Mouse (Mus musculus) heart, embryonic 14.5 days (tissue): ENCODE data around the gene Foxp3. TPM values are rescaled to one million over a fixed set of nuclear protein-coding genes. Genes with fewer than 3 reads are reported as not detected.

Source experiments
- polyA plus RNA-seq: library from polyadenylated mRNA; unstranded; fragments of >200 nt; fragmentation: Nextera tagmentation; extraction: Ambion mirVana; gene quantifications from 2 replicates; pipeline ENCODE4 v1.2.1, GENCODE M21; 2014

Gene Foxp3
- polyA plus RNA-seq, 1 experiment from 2014 or later = not detected

Other genes with a start within 250 kb of the Foxp3 start
- gene Usp27x, start 197.8 kb upstream of the Foxp3 start, polyA plus RNA-seq = 0.35 and 0.47 TPM in 2 replicates
- gene Ppp1r3f, start 639 bp downstream of the Foxp3 start, polyA plus RNA-seq = 1.2 TPM in 2 replicates
- gene Ccdc22, start 31.9 kb downstream of the Foxp3 start, polyA plus RNA-seq = 16.1 and 17.4 TPM in 2 replicates
- not detected in 2 replicates for gene Cacna1f, start 33.4 kb downstream of the Foxp3 start, polyA plus RNA-seq
- gene Syp, start 64.8 kb downstream of the Foxp3 start, polyA plus RNA-seq = 0.24 and 2.0 TPM in 2 replicates
- gene Prickle3, start 83.6 kb downstream of the Foxp3 start, polyA plus RNA-seq = 6.2 and 7.8 TPM in 2 replicates
- 194 and 196 TPM in 2 replicates for gene Plp2, start 97.7 kb downstream of the Foxp3 start, polyA plus RNA-seq
- 0.54 and 0.74 TPM in 2 replicates for gene Magix, start 107.6 kb downstream of the Foxp3 start, polyA plus RNA-seq
- 33.5 TPM in 2 replicates for gene Gpkow, start 123.5 kb downstream of the Foxp3 start, polyA plus RNA-seq
- gene Wdr45, start 140.7 kb downstream of the Foxp3 start, polyA plus RNA-seq = 18.5 and 24.0 TPM in 2 replicates
- gene Gm45208, start 148.6 kb downstream of the Foxp3 start, polyA plus RNA-seq = not detected in 2 replicates
- 36.3 and 40.8 TPM in 2 replicates for gene Praf2, start 154.8 kb downstream of the Foxp3 start, polyA plus RNA-seq
- 4.7 and 5.9 TPM in 2 replicates for gene Ccdc120, start 177.3 kb downstream of the Foxp3 start, polyA plus RNA-seq
- gene Tfe3, start 188.9 kb downstream of the Foxp3 start, polyA plus RNA-seq = 13.1 and 14.5 TPM in 2 replicates
- 25.0 and 26.6 TPM in 2 replicates for gene Gripap1, start 216.1 kb downstream of the Foxp3 start, polyA plus RNA-seq
- gene Kcnd1, start 248.6 kb downstream of the Foxp3 start, polyA plus RNA-seq = 1.8 and 1.9 TPM in 2 replicates